Mouse (Mus musculus): Measurements from ENCODE around the gene Pabpn1l. TPM values are rescaled to one million over a fixed set of nuclear protein-coding genes. Genes with fewer than 3 reads are reported as not detected.

The Pabpn1l gene
- polyA plus RNA-seq (2014; fragmentation: Nextera tagmentation; extraction: Ambion mirVana) = not detected in 2 replicates

DNA sequence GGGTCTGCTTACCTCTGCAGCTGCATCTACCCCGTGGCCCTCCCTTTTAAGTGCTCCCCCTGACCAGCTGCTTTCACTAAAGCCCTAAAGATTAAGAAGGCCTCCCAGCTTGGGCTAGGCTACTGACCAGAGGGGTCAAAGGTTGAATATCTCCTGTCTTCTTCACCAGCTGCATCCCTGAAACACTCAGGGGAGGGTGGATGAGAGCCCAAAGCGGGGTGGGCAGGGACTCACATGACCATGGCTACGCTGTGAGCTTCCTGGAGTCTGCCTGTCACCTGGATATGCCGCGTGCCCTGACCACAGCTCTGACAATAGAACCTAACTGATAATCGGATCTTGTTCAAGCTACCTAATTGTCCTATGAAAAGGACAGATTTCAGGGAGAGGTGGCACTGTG lies at the start of gene Pabpn1l:
TSS of gene Pabpn1l (minus strand) at position 13 of the 400 bp plus-strand sequence.
- no peak within 1 kb of the TSS; the same call in 1 of the 2 replicates for H3K4me2 ChIP-seq
- no peaks in the 10 kb centered on the region; the same call in 1 of the 2 replicates for H3K27me3 ChIP-seq (ENCODE audit: control insufficient read depth, insufficient read depth, low read length)
- no peaks in the 10 kb centered on the region for H3K9me3 ChIP-seq (replicated peaks; ENCODE audit: control insufficient read depth, low read length)
- no peak within 1 kb of the TSS for H3K27ac ChIP-seq (ENCODE audit: low read depth, low read length)
- peaks cover 4% of the 10 kb centered on the region for H3K4me1 ChIP-seq (ENCODE audit: control insufficient read depth, insufficient read depth, low read length)
- H3K4me3 ChIP-seq (ENCODE audit: low read depth, low read length) = no peak within 1 kb of the TSS
- H3K36me3 ChIP-seq (ENCODE audit: control insufficient read depth, insufficient read depth, low read length) = no peaks in the 10 kb centered on the region
- 67% methylated on average over 6 of the region's 6 CpGs for WGBS (ENCODE audit: insufficient replicate concordance)
- no peak for ATAC-seq (replicated peaks; ENCODE audit: insufficient number of reproducible peaks, low FRiP score, low TSS enrichment)
- no peak within 1 kb of the TSS for H3K9ac ChIP-seq (ENCODE audit: low read depth, low read length)

DNA sequence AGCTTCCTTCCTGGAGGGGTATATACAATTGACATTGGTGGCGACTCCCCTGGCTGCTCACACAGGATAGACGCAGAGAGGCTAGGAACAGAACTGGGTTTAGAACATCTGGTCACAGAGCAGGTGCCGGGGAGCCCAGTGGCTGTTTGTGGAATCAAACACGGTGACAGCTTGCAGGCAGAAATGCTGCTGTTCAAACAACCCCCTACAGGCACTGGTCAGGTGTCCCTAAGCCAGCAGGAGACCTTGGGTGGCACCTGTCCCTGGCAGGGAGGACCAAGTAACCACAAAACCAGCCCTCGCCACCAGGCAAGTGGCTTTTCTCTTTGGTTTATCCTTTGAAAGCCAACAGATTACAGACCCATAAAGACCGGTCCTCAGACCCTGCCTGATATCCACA lies 49.4 kb upstream of the Pabpn1l start:
- H3K4me1 ChIP-seq (ENCODE audit: control insufficient read depth, insufficient read depth, low read length) = peaks cover 24% of the 10 kb centered on the region
- no peaks in the 10 kb centered on the region for H3K9me3 ChIP-seq (replicated peaks; ENCODE audit: control insufficient read depth, low read length)
- no peak overlapping the region for H3K4me2 ChIP-seq
- H3K27me3 ChIP-seq (ENCODE audit: control insufficient read depth, insufficient read depth, low read length) = peaks cover 33% of the 10 kb centered on the region
- H3K27ac ChIP-seq (ENCODE audit: low read depth, low read length) = no peak overlapping the region
- no peak overlapping the region for H3K4me3 ChIP-seq (ENCODE audit: low read depth, low read length)
- H3K36me3 ChIP-seq (ENCODE audit: control insufficient read depth, insufficient read depth, low read length) = no peaks in the 10 kb centered on the region
- no peak overlapping the region for H3K9ac ChIP-seq (ENCODE audit: low read depth, low read length)
- WGBS (ENCODE audit: insufficient replicate concordance) = 71% methylated on average over 6 of the region's 6 CpGs
- no peak for ATAC-seq (replicated peaks; ENCODE audit: insufficient number of reproducible peaks, low FRiP score, low TSS enrichment)

DNA sequence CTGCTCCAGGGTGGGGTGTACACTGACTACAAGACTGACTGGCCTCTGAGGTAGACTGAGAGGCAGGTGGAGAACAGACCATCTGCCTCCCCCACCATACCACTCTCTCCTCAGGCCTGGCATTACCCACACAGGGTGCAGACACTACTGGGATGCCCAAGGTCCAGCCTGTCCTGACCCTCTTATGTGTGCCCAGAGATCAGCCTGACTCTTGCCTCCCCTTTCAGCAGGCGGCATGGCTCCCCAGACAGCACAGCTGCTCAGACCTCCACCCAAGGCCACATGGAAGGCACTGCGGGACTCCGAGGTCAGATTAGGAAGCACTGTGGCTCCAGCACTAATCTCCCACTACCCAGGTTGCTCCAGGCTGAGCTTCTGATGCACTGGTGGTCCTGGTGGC lies 48.2 kb upstream of the Pabpn1l start:
- Histone ChIP-seq H3K27ac (ENCODE audit: low read depth, low read length) (no peak overlapping the region), H3K4me1 (ENCODE audit: control insufficient read depth, insufficient read depth, low read length) (peaks cover 35% of the 10 kb centered on the region), H3K9me3 (replicated peaks; ENCODE audit: control insufficient read depth, low read length) (no peaks in the 10 kb centered on the region), H3K4me2 (no peak overlapping the region), H3K27me3 (ENCODE audit: control insufficient read depth, insufficient read depth, low read length) (peaks cover 23% of the 10 kb centered on the region), H3K4me3 (ENCODE audit: low read depth, low read length) (no peak overlapping the region), H3K36me3 (ENCODE audit: control insufficient read depth, insufficient read depth, low read length) (no peaks in the 10 kb centered on the region), H3K9ac (ENCODE audit: low read depth, low read length) (no peak overlapping the region)
- ATAC-seq (replicated peaks; ENCODE audit: insufficient number of reproducible peaks, low FRiP score, low TSS enrichment) = no peak
- WGBS (ENCODE audit: insufficient replicate concordance) = 63% methylated on average over 3 of the region's 3 CpGs

DNA sequence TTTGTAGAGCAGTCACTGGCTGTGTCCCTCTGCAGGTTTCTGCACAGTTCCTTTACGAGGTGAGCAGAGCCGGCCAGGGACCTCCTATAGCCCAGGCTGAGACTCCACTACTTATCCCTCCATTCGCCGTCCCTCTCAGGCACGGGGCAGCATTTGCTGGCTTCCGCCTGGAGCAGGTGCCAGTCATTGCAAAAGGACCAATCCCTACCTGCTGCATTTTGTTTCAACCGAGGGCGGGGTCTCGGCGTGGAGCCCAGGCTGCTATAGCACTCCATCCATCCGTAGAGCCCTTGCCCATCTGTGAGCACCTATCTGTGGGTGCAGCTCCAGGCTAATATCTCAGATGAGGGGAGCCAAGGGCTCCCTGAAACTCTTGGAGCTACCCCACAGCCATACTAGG lies 47.5 kb upstream of the Pabpn1l start:
- Histone ChIP-seq H3K36me3 (ENCODE audit: control insufficient read depth, insufficient read depth, low read length) (no peaks in the 10 kb centered on the region), H3K9ac (ENCODE audit: low read depth, low read length) (no peak overlapping the region), H3K4me3 (ENCODE audit: low read depth, low read length) (no peak overlapping the region), H3K4me1 (ENCODE audit: control insufficient read depth, insufficient read depth, low read length) (peaks cover 42% of the 10 kb centered on the region), H3K4me2 (0 out of 2 replicates have a peak overlapping the region, but pooled peaks have one; percentile 7), H3K27ac (ENCODE audit: low read depth, low read length) (no peak overlapping the region), H3K9me3 (replicated peaks; ENCODE audit: control insufficient read depth, low read length) (no peaks in the 10 kb centered on the region), H3K27me3 (ENCODE audit: control insufficient read depth, insufficient read depth, low read length) (peaks cover 16% of the 10 kb centered on the region)
- no peak for ATAC-seq (replicated peaks; ENCODE audit: insufficient number of reproducible peaks, low FRiP score, low TSS enrichment)
- WGBS (ENCODE audit: insufficient replicate concordance) = 37% methylated on average over 11 of the region's 11 CpGs

DNA sequence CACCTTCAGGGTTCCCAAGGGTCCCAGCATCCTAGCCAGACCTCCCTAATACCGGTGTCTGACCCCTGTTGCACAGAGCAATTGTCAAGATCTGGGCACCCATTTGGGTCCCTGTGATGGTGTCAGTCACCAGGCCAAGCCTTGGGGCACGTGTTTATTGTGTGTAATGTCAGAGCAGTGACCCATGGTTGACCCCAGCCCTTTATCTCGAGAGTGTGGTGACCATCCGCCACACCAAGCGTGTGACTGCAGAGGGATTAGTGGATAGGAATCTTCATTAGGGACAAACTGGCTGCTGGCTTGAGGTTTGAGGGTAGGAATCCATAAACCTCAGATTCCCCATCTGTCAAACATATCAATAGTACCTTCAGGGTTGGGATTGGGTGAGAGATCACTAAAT lies 46.8 kb upstream of the Pabpn1l start:
- no peaks in the 10 kb centered on the region for H3K9me3 ChIP-seq (replicated peaks; ENCODE audit: control insufficient read depth, low read length)
- H3K4me1 ChIP-seq (ENCODE audit: control insufficient read depth, insufficient read depth, low read length) = peaks cover 46% of the 10 kb centered on the region
- no peaks in the 10 kb centered on the region for H3K36me3 ChIP-seq (ENCODE audit: control insufficient read depth, insufficient read depth, low read length)
- 30% methylated on average over 5 of the region's 5 CpGs for WGBS (ENCODE audit: insufficient replicate concordance)
- no peak overlapping the region for H3K4me2 ChIP-seq
- no peak overlapping the region for H3K27ac ChIP-seq (ENCODE audit: low read depth, low read length)
- no peak overlapping the region for H3K4me3 ChIP-seq (ENCODE audit: low read depth, low read length)
- ATAC-seq (replicated peaks; ENCODE audit: insufficient number of reproducible peaks, low FRiP score, low TSS enrichment) = no peak
- H3K9ac ChIP-seq (ENCODE audit: low read depth, low read length) = peak overlapping the region; percentile 19; the same call in 1 of the 2 replicates
- H3K27me3 ChIP-seq (ENCODE audit: control insufficient read depth, insufficient read depth, low read length) = peaks cover 16% of the 10 kb centered on the region

DNA sequence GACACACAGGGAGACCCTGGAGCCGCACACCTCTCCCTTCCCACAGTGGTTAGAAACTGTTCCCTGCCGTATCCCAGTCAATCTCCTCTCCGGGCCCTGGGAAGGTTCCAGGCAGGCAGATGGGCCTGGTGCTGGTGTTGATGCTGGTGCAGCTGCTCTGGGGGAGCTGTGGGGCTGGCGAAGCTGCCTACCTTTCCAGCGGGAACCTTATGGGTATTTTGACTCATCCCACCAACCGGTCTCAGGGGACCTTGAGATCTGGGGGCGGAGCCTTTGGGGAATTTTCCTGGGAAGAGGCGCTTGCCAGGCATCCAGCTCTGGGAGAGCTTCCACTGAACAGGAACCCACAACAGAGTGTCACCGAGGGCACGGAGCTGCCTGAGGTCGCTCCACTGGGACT lies 45.3 kb upstream of the Pabpn1l start:
- Histone ChIP-seq H3K27me3 (ENCODE audit: control insufficient read depth, insufficient read depth, low read length) (peaks cover 9% of the 10 kb centered on the region; the same call in 1 of the 2 replicates), H3K4me2 (no peak overlapping the region), H3K4me3 (ENCODE audit: low read depth, low read length) (no peak overlapping the region), H3K4me1 (ENCODE audit: control insufficient read depth, insufficient read depth, low read length) (peaks cover 46% of the 10 kb centered on the region), H3K9me3 (replicated peaks; ENCODE audit: control insufficient read depth, low read length) (no peaks in the 10 kb centered on the region), H3K36me3 (ENCODE audit: control insufficient read depth, insufficient read depth, low read length) (no peaks in the 10 kb centered on the region), H3K9ac (ENCODE audit: low read depth, low read length) (no peak overlapping the region), H3K27ac (ENCODE audit: low read depth, low read length) (no peak overlapping the region)
- WGBS (ENCODE audit: insufficient replicate concordance) = 70% methylated on average over 11 of the region's 11 CpGs
- ATAC-seq (replicated peaks; ENCODE audit: insufficient number of reproducible peaks, low FRiP score, low TSS enrichment) = no peak

DNA sequence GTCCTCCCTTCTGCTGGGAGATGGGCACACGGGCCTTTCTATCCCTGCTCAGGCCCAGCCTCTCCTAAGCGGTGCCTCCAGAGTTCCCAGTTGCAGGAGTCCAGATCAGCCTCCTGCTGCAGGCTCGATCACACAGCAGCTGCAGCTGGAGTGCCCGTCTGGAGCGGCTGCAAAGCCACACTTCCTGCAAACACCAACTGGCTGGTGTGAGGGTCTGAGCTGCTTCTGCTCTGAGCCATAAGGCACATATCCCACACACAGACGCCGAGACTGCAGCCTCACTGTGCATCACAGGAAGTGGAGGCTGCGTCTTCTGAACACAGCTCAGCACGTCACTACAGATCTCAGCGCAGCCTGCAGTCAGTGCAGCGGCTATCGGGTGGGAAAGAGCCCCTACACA lies 44.3 kb upstream of the Pabpn1l start:
- H3K4me3 ChIP-seq (ENCODE audit: low read depth, low read length) = no peak overlapping the region
- WGBS (ENCODE audit: insufficient replicate concordance) = 34% methylated on average over 12 of the region's 12 CpGs
- H3K27ac ChIP-seq (ENCODE audit: low read depth, low read length) = peak overlapping the region; percentile 46; the same call in 1 of the 2 replicates
- H3K4me2 ChIP-seq = peak overlapping the region; percentile 31
- H3K9ac ChIP-seq (ENCODE audit: low read depth, low read length) = no peak overlapping the region
- peaks cover 47% of the 10 kb centered on the region for H3K4me1 ChIP-seq (ENCODE audit: control insufficient read depth, insufficient read depth, low read length)
- no peaks in the 10 kb centered on the region for H3K36me3 ChIP-seq (ENCODE audit: control insufficient read depth, insufficient read depth, low read length)
- no peak for ATAC-seq (replicated peaks; ENCODE audit: insufficient number of reproducible peaks, low FRiP score, low TSS enrichment)
- peaks cover 7% of the 10 kb centered on the region; the same call in 1 of the 2 replicates for H3K27me3 ChIP-seq (ENCODE audit: control insufficient read depth, insufficient read depth, low read length)
- H3K9me3 ChIP-seq (replicated peaks; ENCODE audit: control insufficient read depth, low read length) = no peaks in the 10 kb centered on the region

DNA sequence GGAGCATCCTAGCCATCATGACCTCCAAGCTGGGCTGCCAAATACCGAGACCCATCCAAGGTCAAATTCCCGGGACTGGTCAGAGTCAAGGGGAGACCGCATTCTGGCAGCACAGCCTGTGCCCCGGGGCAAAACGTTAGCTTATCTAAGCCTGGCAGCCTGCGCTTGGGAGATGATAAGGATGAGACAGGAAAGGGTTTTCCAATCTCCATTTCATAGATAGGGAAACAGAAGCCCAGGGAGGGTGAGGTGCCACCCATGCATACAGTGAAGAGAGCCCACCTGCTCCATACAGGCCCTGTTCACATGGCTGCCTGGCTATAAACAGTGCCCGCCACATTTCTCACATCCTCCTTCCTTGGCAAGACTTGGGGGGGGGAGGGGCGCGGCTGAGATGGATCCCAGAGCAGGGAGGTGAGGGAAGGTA lies 43.8 kb upstream of the Pabpn1l start:
- ATAC-seq (replicated peaks; ENCODE audit: insufficient number of reproducible peaks, low FRiP score, low TSS enrichment) = no peak
- WGBS (ENCODE audit: insufficient replicate concordance) = 16% methylated on average over 9 of the region's 9 CpGs
- Histone ChIP-seq H3K4me2 (peak overlapping the region; percentile 31), H3K4me3 (ENCODE audit: low read depth, low read length) (no peak overlapping the region), H3K27ac (ENCODE audit: low read depth, low read length) (no peak overlapping the region), H3K4me1 (ENCODE audit: control insufficient read depth, insufficient read depth, low read length) (peaks cover 52% of the 10 kb centered on the region), H3K27me3 (ENCODE audit: control insufficient read depth, insufficient read depth, low read length) (peaks cover 6% of the 10 kb centered on the region; the same call in 1 of the 2 replicates), H3K36me3 (ENCODE audit: control insufficient read depth, insufficient read depth, low read length) (no peaks in the 10 kb centered on the region), H3K9me3 (replicated peaks; ENCODE audit: control insufficient read depth, low read length) (no peaks in the 10 kb centered on the region), H3K9ac (ENCODE audit: low read depth, low read length) (no peak overlapping the region)

DNA sequence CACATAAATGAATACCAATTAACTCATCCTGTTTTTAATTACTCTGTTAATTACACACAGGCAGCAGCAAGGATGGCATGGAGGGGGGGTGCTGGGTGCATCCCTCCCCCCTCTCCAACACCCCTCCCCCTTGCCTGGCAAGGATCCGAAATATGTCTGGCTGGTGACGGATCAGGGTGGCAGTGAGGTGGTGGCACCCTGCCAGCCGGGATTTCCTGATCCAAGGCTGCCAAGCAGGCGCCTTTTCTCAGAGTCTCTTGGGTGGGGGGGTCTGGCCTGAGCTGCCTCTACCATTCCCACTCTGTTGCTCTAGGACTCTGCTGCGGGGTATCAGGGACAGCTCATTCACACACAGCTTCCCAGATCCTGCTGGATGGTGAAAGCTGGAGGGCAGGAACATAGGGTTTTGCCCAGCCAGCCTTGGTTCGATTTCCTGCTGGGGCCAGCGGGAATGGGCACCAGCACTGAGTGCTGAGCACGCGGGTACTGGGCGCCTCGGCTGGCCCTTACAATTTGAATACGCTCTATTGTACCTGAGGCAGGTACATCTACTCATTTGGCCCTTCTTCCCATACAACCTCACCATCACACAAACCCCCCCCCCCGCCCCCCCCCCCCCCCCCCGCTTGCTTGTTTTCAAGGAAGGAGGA lies 43.3 kb upstream of the Pabpn1l start:
- no peaks in the 10 kb centered on the region for H3K9me3 ChIP-seq (replicated peaks; ENCODE audit: control insufficient read depth, low read length)
- no peak overlapping the region for H3K4me3 ChIP-seq (ENCODE audit: low read depth, low read length)
- no peak overlapping the region; the same call in 1 of the 2 replicates for H3K4me2 ChIP-seq
- H3K9ac ChIP-seq (ENCODE audit: low read depth, low read length) = 0 out of 2 replicates have a peak overlapping the region, but pooled peaks have one; percentile 30
- 0 out of 2 replicates have a peak, but pooled peaks cover 4% of the 10 kb centered on the region for H3K27me3 ChIP-seq (ENCODE audit: control insufficient read depth, insufficient read depth, low read length)
- WGBS (ENCODE audit: insufficient replicate concordance) = 69% methylated on average over 12 of the region's 14 CpGs
- no peak overlapping the region for H3K27ac ChIP-seq (ENCODE audit: low read depth, low read length)
- H3K36me3 ChIP-seq (ENCODE audit: control insufficient read depth, insufficient read depth, low read length) = no peaks in the 10 kb centered on the region
- no peak for ATAC-seq (replicated peaks; ENCODE audit: insufficient number of reproducible peaks, low FRiP score, low TSS enrichment)
- peaks cover 58% of the 10 kb centered on the region for H3K4me1 ChIP-seq (ENCODE audit: control insufficient read depth, insufficient read depth, low read length)
